Mouse (Mus musculus) embryonic fibroblast, embryonic 13.5 days (primary cell): Measurements from ENCODE around the gene Tepsin. TPM values are rescaled to one million over a fixed set of nuclear protein-coding genes. Genes with fewer than 3 reads are reported as not detected.

Source experiments
- H3K27ac ChIP-seq: 2 replicates; pipeline ENCODE4 v1.5.1; 2012; ENCODE audit warnings: low read length, control low read depth, inconsistent platforms; ENCODE audit not compliant: insufficient read depth
- H3K4me1 ChIP-seq: 2 replicates; pipeline ENCODE4 v1.6.1; 2011; ENCODE audit warnings: low read length; ENCODE audit not compliant: control insufficient read depth, insufficient read depth
- H3K4me3 ChIP-seq: 2 replicates; pipeline ENCODE4 v1.5.1; 2011; ENCODE audit warnings: mild to moderate bottlenecking, control low read depth, low read length; ENCODE audit not compliant: insufficient read depth
- CTCF ChIP-seq: IDR thresholded peaks from 2 replicates; pipeline ENCODE4 v1.5.1; 2011; ENCODE audit warnings: mild to moderate bottlenecking, control low read depth, low read length, moderate library complexity, borderline replicate concordance; ENCODE audit not compliant: insufficient read depth
- POLR2A ChIP-seq: IDR thresholded peaks from 2 replicates; pipeline ENCODE4 v1.6.1; 2011; ENCODE audit warnings: low read depth, mild to moderate bottlenecking, control low read depth, low read length, moderate library complexity
- polyA plus RNA-seq: library from polyadenylated mRNA; stranded (reverse); fragments of >200 nt; gene quantifications from 2 replicates; pipeline ENCODE4 v1.2.4, GENCODE M21; 2011; ENCODE audit warnings: low read depth; ENCODE audit not compliant: missing spikeins, insufficient read length

Gene Tepsin
- polyA plus RNA-seq, 1 experiment, result 12.2 TPM

DNA sequence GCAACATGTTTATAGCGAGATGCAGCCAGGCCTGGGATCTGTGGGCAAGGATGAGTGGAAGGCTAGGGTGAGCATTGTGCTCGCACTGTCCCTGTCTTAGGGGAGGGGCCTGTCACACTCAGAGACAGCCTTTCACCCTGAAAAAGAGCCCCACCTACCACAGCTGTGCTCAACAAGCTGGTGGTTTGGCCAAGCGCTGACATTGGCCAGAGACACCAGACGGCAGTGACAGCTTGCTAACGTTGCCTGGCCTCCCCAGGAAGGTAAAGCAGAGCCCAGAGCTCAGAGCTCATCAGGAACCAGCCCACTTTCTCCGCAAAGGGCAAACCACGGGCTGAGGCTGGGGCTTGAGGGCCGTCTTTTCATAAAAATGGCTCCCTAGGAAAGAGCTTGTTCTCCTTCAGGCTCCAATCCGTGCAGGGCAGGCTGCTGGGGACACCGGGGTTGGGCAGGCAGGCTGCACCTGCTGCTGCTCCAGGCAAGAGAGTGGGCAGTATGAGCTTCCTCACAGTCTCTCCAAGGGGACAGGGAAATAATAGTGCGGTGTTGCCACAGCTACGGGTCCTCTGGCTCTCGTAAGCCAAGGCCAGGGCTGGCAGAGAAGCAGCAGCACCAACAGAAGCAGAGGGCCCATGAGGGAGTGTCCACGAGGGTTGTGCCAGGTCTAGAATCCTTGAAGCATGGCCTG lies 47.3 kb downstream of the Tepsin start:
- no peak overlapping the region for H3K4me3 ChIP-seq
- TF ChIP-seq POLR2A, result no peak
- TF ChIP-seq CTCF, result no peak
- no peak overlapping the region for H3K27ac ChIP-seq
- no peaks in the 10 kb centered on the region for H3K4me1 ChIP-seq

GRCm38 (mm10) chr11:120049067-120049466 lies 49.5 kb downstream of the Tepsin start:
- H3K27ac ChIP-seq, result no peak overlapping the region
- no peak overlapping the region for H3K4me3 ChIP-seq
- TF ChIP-seq CTCF, result no peak
- TF ChIP-seq POLR2A, result no peak
- no peaks in the 10 kb centered on the region for H3K4me1 ChIP-seq

- H3K27ac ChIP-seq, result no peak overlapping the region
- no peak overlapping the region for H3K4me3 ChIP-seq
- TF ChIP-seq POLR2A (no peak), CTCF (no peak)
- H3K4me1 ChIP-seq, result no peaks in the 10 kb centered on the region
Observed at GRCm38 (mm10) chr11:120048252-120048556, 50.3 kb downstream of the Tepsin start.

DNA sequence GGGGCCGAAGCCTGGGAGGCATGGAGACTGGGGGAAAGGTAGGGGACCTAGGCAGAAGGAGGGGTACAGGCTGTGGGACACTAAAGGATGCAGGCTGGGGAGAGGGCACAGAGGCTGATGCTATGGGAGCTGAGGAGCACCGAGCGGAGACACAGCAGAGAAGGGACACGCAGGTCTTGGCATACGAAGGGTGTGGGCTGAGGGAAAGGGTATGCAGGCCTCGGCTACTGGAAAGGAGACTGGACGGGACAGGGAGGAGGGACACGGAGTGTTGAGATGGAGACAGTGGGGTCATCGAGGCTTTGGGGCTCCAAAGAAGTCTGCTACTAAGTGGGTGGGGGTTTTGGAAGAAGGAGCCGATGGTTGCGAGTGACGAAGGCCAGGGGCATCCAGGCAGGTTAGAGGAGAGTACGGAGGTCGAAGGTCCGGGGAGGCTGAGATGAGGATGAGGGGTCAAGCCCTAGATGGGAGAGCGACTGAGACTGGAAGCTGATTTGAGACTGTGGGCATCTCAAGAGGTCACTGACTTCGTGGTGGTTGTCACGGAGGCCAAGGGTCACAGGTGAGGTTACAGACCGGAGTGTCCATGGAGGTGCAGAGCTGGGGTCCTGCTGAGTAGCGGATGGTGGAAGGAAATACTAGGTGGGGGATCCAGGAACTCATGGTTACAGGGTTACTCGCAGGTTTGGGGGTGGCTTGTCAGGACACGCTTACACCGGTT lies 50.8 kb downstream of the Tepsin start:
- TF ChIP-seq POLR2A (no peak), CTCF (no peak)
- H3K27ac ChIP-seq, result no peak overlapping the region
- no peak overlapping the region for H3K4me3 ChIP-seq
- H3K4me1 ChIP-seq, result no peaks in the 10 kb centered on the region

GRCm38 (mm10) chr11:120046553-120047191 lies 51.9 kb downstream of the Tepsin start, which contains the start of gene Aatk:
TSS of gene Aatk (minus strand) at chr11:120047167.
- Histone ChIP-seq H3K27ac (no peak within 1 kb of the TSS), H3K4me3 (peak within 1 kb of the TSS; percentile 12; the same call in 1 of the 2 replicates), H3K4me1 (0 out of 2 replicates have a peak, but pooled peaks cover 4% of the 10 kb centered on the region)
- no peak for TF ChIP-seq POLR2A
- TF ChIP-seq CTCF, result no peak

- 0 out of 2 replicates have a peak, but pooled peaks cover 4% of the 10 kb centered on the region for H3K4me1 ChIP-seq
- no peak overlapping the region for H3K27ac ChIP-seq
- no peak overlapping the region for H3K4me3 ChIP-seq
- no peak for TF ChIP-seq CTCF
- no peak for TF ChIP-seq POLR2A
Observed at GRCm38 (mm10) chr11:120045839-120046552, 52.5 kb downstream of the Tepsin start.

DNA sequence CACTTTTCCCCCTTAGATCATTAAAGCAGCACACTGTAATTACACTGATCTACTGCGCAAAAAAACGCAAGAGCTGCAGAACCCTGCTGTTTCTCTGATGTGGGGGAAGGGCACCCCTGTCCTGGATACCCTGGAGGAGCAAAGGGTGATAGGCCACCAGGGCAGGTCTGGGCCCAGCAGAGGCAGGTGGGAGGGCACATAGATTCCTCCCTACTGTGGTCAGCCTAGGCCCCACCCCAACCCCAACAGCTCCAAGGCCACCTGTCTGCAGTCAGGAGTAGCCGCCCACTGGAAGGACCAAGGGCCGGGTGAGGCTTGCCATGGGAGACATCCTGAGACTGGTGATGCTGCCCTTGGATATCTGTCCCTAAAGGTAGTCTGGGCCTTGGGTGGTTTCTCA lies 53.2 kb downstream of the Tepsin start:
- H3K4me3 ChIP-seq, result no peak overlapping the region
- no peak for TF ChIP-seq CTCF
- no peak overlapping the region for H3K27ac ChIP-seq
- 0 out of 2 replicates have a peak, but pooled peaks cover 4% of the 10 kb centered on the region for H3K4me1 ChIP-seq

DNA sequence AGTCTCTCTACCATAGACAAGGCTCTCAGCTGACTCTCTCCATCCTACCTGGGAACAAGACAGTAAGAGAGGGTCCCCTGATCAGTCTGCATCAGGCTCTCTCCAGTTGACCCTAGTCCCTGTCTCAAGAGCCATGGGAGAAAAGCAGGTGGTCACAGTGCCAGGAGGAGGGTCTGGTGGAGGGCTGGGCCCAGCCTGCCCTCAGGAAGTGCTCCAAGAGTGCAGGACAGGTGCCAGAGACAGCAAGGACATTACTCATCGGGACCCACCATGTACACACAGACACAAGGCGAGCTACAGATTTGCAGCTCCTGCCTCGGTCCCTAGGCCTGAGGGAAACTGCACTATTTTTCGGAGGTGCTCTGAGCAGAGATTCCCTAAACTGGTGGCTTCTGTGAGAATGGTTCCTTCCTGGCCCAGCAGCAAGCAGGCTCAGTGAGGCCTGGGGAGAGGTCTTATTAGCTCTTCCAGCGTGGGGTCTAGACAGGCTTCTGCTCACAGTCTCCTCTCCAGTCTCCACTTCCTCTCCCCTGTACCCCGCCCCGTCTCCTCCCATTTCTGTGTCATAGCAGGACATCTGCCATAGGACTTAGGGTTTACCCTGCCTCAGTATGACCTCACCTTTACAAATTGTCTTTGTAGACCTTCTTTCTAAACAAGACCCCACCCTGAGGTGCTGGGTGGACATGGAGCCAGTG lies 56.2 kb downstream of the Tepsin start:
- H3K27ac ChIP-seq, result no peak overlapping the region
- H3K4me3 ChIP-seq, result no peak overlapping the region
- H3K4me1 ChIP-seq, result 0 out of 2 replicates have a peak, but pooled peaks cover 4% of the 10 kb centered on the region
- TF ChIP-seq POLR2A (no peak), CTCF (no peak)
